Mouse (Mus musculus): ENCODE data around the gene Pbx3. TPM values are rescaled to one million over a fixed set of nuclear protein-coding genes. Genes with fewer than 3 reads are reported as not detected.

The Pbx3 gene
- polyA plus RNA-seq, 1 experiment from 2014 or later, result 56.6 TPM

Other genes with a start within 250 kb of the Pbx3 start
- gene Mapkap1, start 33.6 kb upstream of the Pbx3 start, polyA plus RNA-seq (2016; fragmentation: Nextera tagmentation; extraction: Ambion mirVana), result 91.9 and 105 TPM in 2 replicates